Mouse (Mus musculus): ENCODE measurements around the gene Grid2ip.

Grid2ip gene

DNA sequence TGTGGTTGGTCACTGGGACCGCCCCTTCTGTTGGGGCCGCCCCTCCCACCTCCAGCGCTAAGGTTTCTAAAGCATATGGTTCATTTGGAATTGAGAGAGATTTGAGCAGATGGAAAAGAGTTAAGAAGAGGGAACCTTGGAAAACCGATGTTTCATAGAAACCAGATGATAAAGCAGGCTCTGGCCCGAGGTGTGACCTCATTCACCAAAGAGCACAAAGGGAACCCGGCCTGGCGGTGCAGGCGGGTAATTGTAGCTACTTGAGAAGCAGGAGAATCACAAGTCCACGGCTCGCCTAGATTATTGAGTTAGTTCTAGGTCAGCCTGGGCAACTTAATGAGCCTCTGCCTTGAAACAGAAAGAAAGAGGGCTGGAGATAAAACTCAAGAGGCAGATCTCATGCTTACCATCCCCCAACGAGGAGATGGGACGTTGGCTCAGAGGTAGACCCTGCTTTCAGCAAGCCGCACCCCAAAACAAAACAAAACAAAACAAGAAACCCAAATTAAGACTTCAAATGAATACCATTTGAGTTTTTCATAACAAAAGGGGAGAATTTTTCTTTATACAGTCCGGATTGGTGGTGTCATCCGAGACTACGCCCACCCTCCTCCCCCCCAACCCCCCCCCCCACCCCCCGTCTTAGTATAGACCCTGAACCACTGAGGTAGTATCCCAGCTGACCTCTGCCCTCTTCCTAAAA is at the start of gene Grid2ip:
Gene Grid2ip (plus strand): TSS at position 653 of the 703 bp plus-strand sequence.
- no peak for DNase-seq (ENCODE audit: low spot score in 2 of 2)

DNA sequence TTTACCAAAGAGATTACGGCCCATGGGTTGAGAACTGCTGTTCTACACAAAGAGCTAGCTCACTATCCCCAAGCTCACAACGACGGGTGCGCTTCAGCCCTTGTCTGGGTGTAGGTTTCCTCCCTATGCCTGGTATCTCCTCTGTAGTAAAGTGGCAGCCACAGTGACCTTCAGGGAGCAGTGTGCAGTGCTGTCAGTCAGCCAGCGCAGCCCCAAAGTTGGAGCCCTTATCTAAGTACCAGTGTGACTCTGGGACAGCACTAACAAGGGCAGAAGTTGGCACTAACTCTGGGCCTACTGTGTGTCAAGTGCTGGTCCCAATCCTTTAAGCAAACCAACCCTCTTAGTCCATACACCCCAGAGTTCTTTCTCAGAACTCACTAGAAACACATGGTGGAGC is 48.3 kb upstream of the Grid2ip start:
- no peak for DNase-seq (ENCODE audit: low spot score in 2 of 2)

DNA sequence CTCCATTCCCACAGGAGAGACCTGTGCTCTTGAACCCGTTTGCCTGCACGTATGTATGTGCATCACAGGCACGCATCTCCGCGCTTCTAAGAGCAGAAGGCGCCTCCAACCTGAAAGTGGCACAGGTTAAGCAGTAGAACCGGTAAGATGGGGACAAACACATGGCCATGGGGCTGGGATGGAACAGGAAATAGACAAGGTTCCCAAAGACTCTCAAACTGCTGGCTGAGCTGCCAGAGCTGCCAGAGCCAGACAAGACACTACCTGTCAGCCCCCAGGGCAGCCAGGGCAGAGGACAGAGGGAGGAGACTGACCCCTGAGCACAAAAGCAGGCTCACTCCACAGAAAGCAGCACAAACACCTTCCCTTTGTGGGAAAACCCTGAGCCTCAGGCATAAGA is 47.2 kb upstream of the Grid2ip start:
- DNase-seq (ENCODE audit: low spot score in 2 of 2), result no peak

DNA sequence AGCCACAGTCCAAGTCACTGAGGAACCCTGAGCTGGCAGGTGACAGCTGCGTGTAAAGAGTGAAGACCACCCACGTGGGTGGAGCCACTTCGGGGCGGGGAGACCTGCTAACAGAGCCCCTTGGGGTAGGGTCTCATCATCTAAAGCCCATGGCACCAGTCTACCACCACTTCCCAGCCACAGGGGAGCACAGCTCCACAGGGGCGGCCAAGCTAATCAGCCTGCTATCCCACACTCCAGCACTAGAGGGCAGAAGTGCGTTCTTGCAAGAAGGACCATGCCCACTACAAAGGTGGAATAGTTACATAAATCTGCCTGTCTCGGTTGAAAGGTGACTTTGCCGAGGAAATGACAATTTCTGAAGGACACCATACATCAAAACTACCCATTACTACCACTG is 45.3 kb upstream of the Grid2ip start:
- peak; percentile 59 to 65 for DNase-seq (ENCODE audit: low spot score in 2 of 2)

DNA sequence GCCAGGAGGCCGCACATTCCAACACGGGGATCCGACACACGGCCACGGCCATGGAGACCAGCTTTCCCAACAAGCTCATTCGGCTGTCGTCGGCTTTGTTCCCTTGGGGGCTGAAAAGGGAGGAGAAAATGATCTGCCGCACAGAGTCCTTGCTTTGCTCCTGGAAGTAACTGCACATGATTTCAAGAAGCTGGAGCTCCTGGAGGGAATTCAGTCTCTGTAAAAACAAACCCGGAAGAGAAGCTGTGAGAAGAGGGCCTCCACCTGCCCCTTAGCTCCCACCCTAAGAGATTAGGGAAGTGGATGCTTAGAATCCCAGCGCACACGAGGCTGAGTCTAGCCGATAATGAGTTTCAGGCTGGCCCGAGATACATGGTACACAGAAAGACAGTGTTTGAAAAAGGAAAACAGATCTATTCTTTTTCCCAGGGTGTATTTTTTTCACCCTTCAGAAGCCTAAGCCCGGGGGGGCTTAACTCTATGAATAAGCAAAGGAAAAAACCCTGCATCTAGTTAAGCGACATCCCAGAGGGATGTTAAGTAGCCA is 42.9 kb upstream of the Grid2ip start:
- DNase-seq (ENCODE audit: low spot score in 2 of 2), result no peak

DNA sequence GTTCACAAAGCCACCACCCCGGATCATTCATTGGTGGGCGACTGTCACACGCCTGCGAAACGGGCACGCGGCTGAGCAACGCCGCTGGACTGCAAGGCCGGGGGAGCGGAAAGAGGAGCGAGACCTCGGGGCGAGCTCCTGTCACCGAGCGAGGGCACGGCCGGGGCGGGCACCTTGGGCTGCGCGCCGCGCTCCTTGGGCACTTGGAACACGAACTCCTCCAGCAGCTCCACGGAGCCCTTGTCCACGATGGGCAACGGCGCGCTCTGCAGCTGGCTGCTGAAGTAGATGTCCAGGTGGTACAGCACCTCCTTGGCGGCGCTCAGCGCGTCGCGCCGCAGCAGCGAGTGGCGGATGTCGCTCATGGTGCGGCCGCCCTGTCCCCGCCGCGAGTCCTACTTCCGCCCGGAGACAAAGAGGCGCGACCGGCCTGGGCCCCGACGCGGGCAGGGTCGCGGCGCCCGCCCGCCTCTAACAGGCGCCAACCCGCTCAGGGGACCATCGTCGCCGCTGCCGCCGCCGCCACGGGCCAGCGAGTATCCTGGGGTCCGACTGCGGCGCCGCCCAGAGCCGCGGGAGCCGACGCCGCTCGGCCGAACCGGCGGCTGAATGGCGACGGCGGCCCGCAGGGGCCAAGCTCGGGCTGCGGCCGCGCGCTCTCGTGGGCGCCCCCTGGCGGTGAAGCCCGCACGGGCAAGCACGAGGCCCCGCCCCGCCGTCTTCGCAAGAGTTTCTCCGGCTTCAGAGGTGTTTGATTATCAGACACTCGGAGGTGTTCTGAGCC is 42.2 kb upstream of the Grid2ip start, which contains the start of gene E130309D02Rik:
Gene E130309D02Rik (minus strand): TSS at position 631 of the 784 bp plus-strand sequence.
- DNase-seq (ENCODE audit: low spot score in 2 of 2), result peak; percentile 85

DNA sequence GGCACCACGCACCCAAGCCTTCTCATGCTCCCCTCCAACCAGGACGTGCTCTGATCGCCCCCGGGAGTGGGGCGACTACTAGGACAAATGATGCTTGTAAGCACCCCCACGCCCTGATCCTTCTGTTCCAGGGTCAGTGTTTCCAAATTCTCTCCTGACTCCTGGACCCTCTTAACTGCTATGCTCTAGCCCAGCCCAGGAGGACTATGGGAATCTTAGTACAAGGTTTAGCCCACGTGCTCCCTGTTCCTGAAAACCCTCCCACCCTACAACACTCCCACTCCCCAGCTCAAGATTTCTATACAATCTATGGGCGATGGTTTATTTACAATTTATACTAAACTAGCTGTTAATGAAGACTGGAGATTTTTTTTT is 41.6 kb upstream of the Grid2ip start:
- no peak for DNase-seq (ENCODE audit: low spot score in 2 of 2)

DNA sequence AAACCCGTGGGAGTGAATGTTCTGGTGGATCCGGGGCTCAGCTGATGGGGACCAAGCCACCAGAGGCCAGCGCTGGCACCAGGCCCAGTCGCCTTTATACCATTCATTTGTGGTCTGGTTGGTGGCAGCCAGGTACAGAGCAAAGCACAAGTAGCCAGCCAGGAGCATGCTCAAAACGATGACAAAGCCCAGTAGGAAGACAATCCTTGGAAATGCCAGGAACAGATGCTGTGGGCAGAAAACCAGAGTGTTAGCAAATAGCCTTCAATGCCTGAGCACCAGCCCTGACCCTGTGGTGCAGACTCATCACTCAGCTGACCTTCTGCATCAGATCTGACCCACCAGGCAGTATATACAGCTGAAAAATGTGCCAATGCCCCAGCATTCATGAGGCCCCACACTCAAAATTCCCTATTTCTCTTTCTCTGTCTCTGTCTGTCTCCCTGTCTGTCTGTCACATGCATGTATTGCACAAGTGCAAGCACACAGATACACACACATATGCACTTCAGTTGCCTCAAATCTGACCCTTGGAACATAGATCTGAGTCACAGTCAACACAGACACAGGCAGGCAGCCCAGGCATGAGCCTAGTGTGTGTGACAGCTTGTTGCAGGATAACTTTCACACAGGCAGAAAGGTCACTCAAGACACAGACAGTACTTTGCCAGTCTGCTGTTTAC is 40.4 kb upstream of the Grid2ip start:
- no peak for DNase-seq (ENCODE audit: low spot score in 2 of 2)

DNA sequence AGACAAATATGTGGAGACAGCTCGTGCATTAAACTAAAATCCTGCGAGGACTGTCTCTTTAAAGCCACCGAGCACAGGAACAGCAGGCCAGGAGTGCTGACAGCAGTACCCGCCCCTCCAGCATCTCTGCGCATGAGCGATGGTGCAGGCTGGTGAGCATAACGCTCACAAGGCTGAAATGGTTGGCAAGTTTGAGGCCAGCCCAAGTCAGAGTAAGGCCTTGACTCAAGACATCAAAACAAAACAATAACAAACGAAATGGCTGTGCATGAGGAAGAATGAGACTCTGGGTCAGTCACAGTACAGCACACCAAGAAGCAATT is 39.9 kb upstream of the Grid2ip start:
- no peak for DNase-seq (ENCODE audit: low spot score in 2 of 2)

DNA sequence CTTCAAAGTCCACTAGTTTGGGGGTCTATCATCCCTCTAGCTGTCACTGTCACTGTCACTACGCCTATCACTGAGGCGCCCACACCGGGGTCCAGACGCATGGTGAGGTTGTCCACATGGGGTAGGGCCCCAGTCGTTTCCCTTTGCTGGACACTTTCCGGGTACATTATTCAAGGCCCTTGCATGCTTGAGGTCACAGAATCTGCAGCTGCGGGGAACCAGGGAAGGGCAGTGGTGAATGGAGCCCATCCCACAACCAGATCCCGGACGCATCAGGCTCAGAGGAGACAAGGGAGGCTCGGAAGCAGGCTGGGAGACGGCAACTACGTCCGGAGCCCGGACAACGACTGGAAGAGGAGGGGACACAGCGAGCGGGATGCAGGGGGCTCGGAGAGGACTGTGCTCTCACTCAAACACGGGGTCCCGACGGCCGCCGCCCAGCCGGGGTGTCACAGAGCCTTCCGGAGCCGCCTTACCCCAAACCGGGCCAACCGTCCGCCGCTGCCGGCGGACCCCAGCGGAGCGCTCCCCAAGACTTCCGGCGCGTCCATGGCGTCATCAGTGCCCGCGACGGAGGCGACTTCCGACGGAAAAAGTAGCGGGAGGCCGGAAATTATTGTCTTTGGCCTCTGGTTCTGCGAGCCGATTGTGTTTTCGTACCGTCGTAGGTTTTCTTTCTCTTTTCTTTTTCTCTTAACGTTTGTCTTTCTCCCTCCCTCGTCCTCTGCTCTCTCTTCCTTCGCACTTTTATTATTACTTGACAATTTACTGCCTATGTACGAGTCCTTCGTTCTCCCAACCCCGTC is 28.2 kb upstream of the Grid2ip start, which contains the start of gene Zdhhc4:
Gene Zdhhc4 (minus strand): TSS at position 567 of the 806 bp plus-strand sequence.
- DNase-seq (ENCODE audit: low spot score in 2 of 2), result peak; percentile 87 to 90

DNA sequence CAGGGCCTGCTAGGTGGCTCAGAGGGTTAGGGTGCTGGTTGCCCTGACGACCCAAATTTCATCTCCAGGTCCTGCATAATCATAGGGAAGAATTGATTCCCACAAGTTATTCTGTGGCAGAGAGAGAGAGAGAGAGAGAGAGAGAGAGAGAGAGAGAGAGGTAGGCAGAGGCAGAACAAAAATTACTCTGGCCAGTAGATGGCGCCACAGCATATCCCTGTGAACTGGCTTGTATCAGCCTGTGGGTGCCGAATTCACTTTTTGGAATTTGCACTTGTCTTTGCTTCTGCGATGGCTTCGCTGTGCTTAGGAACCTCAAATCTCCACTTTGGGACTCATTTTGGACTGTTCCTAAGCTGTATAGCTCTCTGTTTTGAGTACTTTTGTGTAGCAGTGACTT is 23.3 kb upstream of the Grid2ip start:
- DNase-seq (ENCODE audit: low spot score in 2 of 2), result peak; percentile 31 to 50

DNA sequence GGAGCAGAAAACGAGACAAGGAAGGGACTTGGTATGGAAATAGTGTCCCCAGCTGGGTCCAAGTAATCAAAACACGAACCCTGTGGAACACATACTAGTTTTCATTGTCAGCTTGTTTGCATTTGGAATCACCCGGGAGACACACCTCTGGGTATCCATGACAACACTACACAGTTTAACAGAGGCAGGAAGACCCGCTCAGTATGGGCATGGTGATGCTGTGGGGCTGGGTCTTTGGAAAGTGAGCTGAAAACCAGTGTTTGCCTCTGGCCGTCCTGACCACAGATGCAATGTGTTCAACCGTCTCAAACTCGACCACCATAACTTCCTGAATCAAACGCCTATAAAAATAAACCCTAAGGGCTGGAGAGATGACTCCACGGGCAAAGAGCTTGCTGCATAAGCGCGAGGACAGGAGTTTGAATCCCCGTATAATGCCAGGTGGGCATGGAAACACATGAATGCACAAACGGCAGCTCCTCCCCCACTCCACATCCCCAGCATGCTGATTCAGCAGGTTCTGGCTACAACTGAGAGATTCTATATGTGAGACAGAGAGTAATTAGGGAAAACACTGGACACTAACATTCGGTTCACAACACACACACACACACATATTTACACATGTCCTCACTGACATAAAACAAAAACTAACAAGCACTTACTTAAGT is 22.6 kb upstream of the Grid2ip start:
- DNase-seq (ENCODE audit: low spot score in 2 of 2), result no peak

DNA sequence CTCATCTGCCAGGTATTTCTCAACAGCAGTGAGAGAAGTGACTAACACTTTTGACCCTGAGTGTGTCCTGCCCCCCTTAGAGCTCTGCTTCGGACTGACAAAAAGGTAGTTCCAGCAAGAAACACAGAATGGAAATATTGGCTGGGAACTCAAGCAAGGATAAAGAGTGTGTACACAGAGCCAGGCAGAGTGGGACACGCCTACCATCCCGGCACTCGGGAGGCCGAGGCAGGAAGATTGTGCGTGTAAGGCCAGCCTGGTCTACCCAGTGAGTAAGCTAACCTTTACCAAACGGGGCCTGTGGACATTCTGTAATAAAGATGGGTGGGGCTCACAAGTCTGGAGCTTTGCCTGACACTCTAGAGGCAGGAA is 22.1 kb upstream of the Grid2ip start:
- DNase-seq (ENCODE audit: low spot score in 2 of 2), result no peak

DNA sequence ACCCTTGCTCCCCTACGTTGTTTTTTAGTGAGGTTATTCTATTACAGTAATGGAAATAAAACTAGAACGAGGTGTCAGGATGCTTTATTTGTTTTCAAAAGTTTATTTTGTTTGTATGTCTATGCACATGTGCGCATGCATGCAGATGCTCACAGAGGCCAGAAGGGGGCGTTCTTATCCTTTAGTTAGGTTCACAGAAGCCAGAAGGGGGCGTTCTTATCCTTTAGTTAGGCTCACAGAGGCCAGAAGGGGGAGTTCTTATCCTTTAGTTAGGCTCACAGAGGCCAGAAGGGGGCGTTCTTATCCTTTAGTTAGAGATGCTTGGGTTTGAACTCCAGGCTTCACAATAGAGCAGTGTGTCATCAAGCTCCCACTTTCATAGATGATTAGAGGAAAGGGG is 20.6 kb upstream of the Grid2ip start:
- DNase-seq (ENCODE audit: low spot score in 2 of 2), result no peak

DNA sequence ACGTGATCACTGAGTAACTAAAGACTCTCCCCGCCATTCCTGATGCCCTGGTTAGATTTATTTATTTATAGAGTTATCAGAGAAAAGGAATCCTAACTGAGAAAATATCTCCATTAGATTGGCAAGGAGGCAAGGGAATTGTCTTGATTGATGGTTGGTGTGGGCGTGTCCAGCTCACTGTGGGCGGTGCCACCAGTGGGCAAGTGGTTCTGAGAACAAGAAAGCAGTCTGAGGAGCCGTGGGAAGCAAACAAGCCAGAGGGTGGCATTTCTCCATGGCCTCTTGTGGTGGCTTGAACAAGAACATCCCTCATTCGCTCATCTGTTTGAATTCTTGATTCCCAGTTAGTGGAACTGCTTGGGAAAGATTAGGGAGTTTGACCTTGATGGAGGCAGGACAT is 17.5 kb upstream of the Grid2ip start:
- DNase-seq (ENCODE audit: low spot score in 2 of 2), result no peak

DNA sequence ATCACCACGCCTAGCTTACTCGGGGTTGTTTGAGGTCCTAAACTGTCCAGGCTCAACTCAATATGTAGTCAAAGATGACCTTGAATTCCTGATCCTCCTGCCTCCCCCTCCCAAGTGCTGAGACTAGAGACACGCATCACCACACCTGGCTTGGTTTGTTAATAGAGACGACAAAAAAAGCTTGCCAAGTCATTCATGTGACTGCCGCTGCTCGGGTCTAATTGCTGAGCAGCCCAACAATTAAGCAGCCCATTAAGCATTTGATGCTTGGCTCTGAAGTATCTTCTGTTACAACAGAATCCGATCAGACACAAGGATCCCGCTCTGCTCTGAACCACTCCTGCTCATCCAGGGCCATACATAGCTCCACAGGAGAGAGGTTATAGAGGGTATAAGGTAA is 10.8 kb upstream of the Grid2ip start:
- DNase-seq (ENCODE audit: low spot score in 2 of 2), result no peak

DNA sequence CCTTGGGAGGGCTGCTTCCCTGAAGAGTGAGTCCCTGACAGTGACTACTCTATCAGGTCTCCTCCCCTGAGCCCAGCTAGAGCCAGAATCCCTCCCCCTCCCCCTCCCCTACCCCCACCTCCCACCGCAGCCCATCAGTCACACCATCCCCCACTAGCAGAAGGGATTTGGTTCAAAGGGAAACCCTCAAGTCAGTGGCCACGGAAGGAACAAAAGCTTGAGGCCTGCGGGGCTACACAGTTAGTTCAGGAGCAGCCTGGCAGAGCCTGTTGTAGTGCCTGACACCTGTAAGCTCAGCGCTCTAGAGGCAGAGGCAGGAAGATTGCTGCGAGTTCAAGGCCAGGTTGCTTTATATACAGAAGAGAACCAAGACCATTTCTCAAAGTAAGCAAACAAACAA is 1.1 kb upstream of the Grid2ip start:
- no peak for DNase-seq (ENCODE audit: low spot score in 2 of 2)

DNA sequence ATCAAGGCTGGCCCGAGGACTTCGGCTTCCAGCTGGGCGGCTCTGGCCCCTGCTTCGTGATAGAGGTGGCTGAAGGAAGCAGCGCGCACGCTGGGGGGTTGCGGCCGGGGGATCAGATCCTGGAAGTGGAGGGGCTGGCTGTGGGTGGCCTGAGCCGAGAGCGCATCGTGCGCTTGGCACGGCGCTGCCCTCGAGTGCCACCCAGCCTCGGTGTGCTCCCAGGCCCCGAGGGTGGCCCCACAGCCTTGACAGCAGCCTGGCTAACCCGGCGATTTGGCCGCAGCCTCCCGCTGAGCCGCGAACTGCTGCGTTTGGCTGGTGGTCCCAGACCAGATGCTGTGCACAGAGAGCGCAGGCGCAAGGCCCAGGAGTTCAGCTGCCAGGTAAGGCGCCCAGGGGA is 426 bp downstream of the Grid2ip start:
- no peak for DNase-seq (ENCODE audit: low spot score in 2 of 2)

DNA sequence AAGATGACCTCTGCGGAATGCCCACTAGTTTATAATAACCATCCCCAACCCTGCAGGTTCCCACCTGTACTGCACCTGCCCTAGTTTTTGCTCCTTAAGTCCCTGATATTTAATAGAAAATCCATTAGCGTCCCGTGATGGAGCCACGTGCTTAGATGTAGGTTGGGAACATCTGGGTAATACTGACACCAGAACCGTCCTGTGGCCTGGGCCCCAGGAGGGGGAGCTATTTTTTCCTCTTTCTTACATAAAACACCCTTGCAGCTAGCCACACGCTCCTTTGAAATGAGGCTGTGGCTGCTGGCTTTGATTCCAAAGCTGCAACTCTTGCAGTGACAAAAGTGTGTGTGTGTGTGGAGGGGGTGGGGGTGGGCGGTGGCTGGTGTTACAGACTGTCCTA is 2.1 kb downstream of the Grid2ip start:
- DNase-seq (ENCODE audit: low spot score in 2 of 2), result no peak

DNA sequence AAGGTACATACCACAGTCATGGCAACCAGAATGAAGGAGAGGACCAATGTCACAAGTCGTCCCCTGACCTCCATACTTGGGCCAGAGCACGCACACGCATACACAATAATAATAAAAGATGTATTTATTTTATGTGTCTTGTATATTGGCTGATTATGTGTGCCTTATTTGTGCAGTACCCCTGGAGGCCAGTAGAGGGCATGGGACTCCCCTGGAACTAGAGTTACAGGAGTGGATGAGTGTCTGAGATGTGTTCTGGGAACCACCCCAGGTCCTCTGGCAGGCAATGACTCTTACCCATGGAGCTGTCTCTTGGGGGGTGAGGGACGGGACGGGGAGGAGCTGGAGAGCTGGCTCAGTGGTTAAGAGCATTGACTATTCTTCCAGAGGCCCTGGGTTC is 2.9 kb downstream of the Grid2ip start:
- DNase-seq (ENCODE audit: low spot score in 2 of 2), result no peak

DNA sequence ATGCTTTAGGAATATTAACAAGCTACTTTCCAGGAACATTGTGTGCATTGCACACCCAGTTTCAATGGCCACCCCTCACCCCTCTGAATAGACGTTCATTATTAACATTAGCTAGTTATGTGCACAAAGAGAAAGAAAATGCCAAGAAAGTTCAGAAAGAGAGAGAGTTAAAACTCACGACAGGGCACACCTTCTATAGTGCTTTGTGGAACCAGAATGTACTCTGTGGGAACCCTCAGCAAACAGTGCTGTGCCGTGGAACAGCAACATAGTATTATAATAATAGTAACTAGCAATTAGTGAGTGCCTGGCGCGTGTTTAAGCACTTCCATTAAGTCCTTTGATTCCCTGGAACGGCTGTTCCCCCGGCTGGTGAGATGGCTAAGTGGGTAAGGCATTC is 4.3 kb downstream of the Grid2ip start:
- no peak for DNase-seq (ENCODE audit: low spot score in 2 of 2)

Data from spleen, postnatal 36 days (tissue).